Mouse (Mus musculus) midbrain, embryonic 14.5 days (tissue): Measurements from ENCODE around the gene Hoxc6. TPM values are rescaled to one million over a fixed set of nuclear protein-coding genes. Genes with fewer than 3 reads are reported as not detected.
A peak's percentile ranks its signal among the peaks of the same experiment; 100 is the strongest.

Experiments used
- ATAC-seq: fragments of 200-750 bp; cut with Nextera tagmentation; 2 replicates; pipeline ENCODE4 v1.8.0; 2017; ENCODE audit warnings: moderate number of reproducible peaks, moderate library complexity; ENCODE audit not compliant: low FRiP score, low TSS enrichment
- DNase-seq: peaks from one replicate; pipeline ENCODE4 v3.0.0-alpha.2; 2015
- H3K27ac ChIP-seq: fragments of 300-500 bp; sonication (generic); replicated peaks from 2 replicates; pipeline ENCODE4 v1.5.1; 2014; ENCODE audit warnings: mild to moderate bottlenecking, low read depth, low read length, moderate library complexity
- H3K27me3 ChIP-seq: fragments of 300-500 bp; sonication (generic); 2 replicates; pipeline ENCODE4 v1.6.1; 2014; ENCODE audit warnings: low read length, control low read depth, mixed read lengths; ENCODE audit not compliant: control insufficient read depth, insufficient read depth
- H3K36me3 ChIP-seq: fragments of 300-500 bp; sonication (generic); 2 replicates; pipeline ENCODE4 v1.6.1; 2014; ENCODE audit warnings: low read length, control low read depth; ENCODE audit not compliant: control insufficient read depth, insufficient read depth
- H3K4me1 ChIP-seq: fragments of 300-500 bp; sonication (generic); 2 replicates; pipeline ENCODE4 v1.6.1; 2014; ENCODE audit warnings: mild to moderate bottlenecking, antibody characterized with exemption, low read length, control low read depth; ENCODE audit not compliant: control insufficient read depth, insufficient read depth
- H3K4me2 ChIP-seq: fragments of 300-500 bp; sonication (generic); 2 replicates; pipeline ENCODE4 v1.6.1; 2014; ENCODE audit warnings: mild to moderate bottlenecking, low read length, moderate library complexity
- H3K4me3 ChIP-seq: fragments of 300-500 bp; sonication (generic); replicated peaks from 2 replicates; pipeline ENCODE4 v1.5.1; 2014; ENCODE audit warnings: low read depth, low read length
- H3K9ac ChIP-seq: fragments of 300-500 bp; sonication (generic); replicated peaks from 2 replicates; pipeline ENCODE4 v1.6.1; 2014; ENCODE audit warnings: mild to moderate bottlenecking, low read length, moderate library complexity
- H3K9me3 ChIP-seq: fragments of 300-500 bp; sonication (generic); 2 replicates; pipeline ENCODE4 v1.6.1; 2016; ENCODE audit warnings: low read length, control low read depth, mixed read lengths; ENCODE audit not compliant: control insufficient read depth
- WGBS: fragments of 180-500 bp; shearing (Covaris S2); extraction: QIAGEN DNeasy Blood & Tissue Kit; methylation state at CpG from one replicate; pipeline ENCODE4 v1.1.7; 2014; 5-methylcytosine and 5-hydroxymethylcytosine counted together
- polyA plus RNA-seq: library from polyadenylated mRNA; unstranded; fragments of >200 nt; fragmentation: Nextera tagmentation; extraction: Ambion mirVana; gene quantifications from 2 replicates; pipeline ENCODE4 v1.2.1, GENCODE M21; 2014

Hoxc6 gene
- polyA plus RNA-seq, 1 experiment from 2014 or later = not detected

DNA sequence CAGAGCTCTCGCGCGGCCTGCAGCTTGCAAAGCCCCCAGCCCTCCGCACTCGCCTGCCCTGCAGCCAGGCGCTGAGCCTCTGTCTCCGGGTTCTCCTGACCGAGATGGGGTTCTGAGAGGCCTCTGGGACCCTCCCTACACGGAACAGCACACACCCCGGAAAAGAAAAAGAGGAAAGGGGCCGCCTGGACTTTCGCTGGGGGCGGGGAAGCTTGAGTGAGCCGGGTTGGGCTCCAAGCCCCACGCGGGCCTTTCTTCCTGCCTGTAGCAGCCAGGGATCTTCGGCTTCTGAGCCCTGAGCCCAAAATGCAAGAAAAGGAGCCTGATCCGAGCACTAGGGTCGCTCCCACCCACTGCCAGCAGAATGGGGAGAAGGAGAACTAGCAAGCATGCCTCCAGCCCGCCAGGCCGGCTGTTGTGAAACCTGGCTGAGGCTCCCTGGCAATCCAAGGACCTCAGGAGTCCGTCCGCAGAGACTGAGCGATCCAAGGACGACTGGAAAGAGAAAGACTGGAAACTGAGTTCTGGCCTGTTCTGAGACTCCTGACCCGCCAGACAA, 13.9 kb downstream of the Hoxc6 start:
- Histone ChIP-seq H3K36me3 (no peaks in the 10 kb centered on the region), H3K4me2 (no peak overlapping the region), H3K4me3 (no peak overlapping the region), H3K9me3 (no peaks in the 10 kb centered on the region), H3K9ac (no peak overlapping the region), H3K27me3 (peaks cover 98% of the 10 kb centered on the region), H3K4me1 (no peaks in the 10 kb centered on the region), H3K27ac (no peak overlapping the region)
- ATAC-seq (no peak), DNase-seq (no peak)
- 1% methylated on average over 26 of the region's 26 CpGs for WGBS

DNA sequence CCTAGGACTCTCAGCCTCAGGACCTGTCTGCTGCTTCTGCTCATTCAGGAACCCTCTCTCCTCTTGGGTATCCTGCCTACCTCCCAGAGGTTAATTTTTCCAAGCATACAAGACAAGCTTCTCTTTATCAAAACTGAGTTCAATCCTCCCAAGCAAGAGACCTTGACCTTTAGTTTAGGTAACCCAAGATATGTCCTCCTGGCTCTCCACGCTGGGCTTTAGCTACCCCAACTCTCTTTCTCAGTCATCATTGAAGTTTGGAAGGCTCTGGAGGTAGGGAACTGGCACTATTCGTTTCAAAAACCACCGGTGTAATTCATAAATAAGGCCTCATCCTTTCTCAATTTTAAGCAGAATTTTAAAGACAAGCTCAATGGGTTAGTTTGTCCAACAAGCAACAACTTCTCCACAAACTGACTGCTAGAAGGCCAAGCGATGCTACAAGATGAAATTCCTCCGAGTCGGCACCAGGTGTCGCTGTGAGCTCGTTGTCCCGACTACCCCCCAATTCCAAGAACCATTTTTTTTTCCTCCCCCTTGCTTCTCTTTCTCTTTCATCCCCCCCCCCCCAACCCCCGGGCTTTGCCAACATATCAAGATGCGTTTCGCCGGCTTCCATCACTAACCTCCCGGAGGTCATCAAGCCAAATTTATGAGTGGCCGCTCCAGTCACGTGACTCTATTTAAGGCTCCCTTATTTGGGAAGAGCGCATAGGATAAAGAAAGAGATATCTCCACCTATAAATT, 15.4 kb downstream of the Hoxc6 start:
- no peak overlapping the region for H3K4me3 ChIP-seq
- no peak overlapping the region for H3K4me2 ChIP-seq
- no peaks in the 10 kb centered on the region for H3K4me1 ChIP-seq
- no peaks in the 10 kb centered on the region for H3K36me3 ChIP-seq
- no peak overlapping the region for H3K9ac ChIP-seq
- peaks cover 98% of the 10 kb centered on the region for H3K27me3 ChIP-seq
- peak; percentile 79 for DNase-seq
- no peak overlapping the region for H3K27ac ChIP-seq
- ATAC-seq = no peak
- no peaks in the 10 kb centered on the region for H3K9me3 ChIP-seq
- 3% methylated on average over 17 of the region's 17 CpGs for WGBS

DNA sequence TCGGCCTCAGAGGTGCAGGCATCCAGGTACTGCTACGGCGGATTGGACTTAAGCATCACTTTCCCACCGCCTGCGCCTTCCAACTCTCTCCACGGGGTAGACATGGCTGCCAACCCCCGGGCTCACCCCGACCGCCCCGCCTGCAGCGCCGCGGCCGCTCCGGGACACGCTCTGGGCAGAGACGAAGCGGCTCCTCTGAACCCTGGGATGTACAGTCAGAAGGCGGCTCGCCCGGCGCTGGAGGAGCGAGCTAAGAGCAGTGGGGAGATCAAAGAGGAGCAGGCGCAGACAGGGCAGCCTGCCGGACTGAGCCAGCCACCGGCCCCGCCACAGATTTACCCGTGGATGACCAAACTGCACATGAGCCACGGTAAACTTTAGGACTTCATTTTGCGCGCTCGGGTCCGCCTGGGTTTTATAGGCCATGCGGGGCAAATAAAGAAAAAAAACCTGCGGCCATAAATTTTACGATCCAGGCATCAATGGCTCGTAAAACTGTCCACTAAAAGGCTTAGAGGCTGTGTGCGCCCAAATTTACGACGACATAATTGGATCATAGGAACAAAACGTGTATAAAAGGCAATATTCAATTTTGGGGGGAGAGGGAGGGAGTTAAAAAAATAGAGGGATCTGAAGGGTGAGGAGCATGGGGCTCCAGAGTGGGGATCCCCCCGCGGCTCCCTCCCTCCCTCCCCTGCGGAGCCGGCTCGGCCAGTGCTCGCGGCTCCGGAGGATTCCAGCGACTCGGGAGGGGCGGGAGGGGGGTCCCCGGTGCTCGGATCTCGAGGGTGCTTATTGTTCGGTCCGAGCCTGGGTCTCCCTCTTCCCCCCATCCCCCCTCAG, 16.3 kb downstream of the Hoxc6 start:
- H3K9me3 ChIP-seq = no peaks in the 10 kb centered on the region
- peaks cover 98% of the 10 kb centered on the region for H3K27me3 ChIP-seq
- no peak for DNase-seq
- H3K4me1 ChIP-seq = no peaks in the 10 kb centered on the region
- no peaks in the 10 kb centered on the region for H3K36me3 ChIP-seq
- no peak overlapping the region for H3K4me3 ChIP-seq
- under 1% methylated on average over 57 of the region's 57 CpGs for WGBS
- H3K27ac ChIP-seq = no peak overlapping the region
- H3K9ac ChIP-seq = no peak overlapping the region
- no peak overlapping the region for H3K4me2 ChIP-seq
- no peak for ATAC-seq

- Histone ChIP-seq H3K9me3 (no peaks in the 10 kb centered on the region), H3K36me3 (no peaks in the 10 kb centered on the region), H3K27ac (no peak overlapping the region), H3K9ac (no peak overlapping the region), H3K4me2 (no peak overlapping the region), H3K27me3 (peaks cover 98% of the 10 kb centered on the region), H3K4me1 (no peaks in the 10 kb centered on the region), H3K4me3 (no peak overlapping the region)
- no peak for ATAC-seq
- no peak for DNase-seq
- under 1% methylated on average over 28 of the region's 28 CpGs for WGBS
Measured at GRCm38 (mm10) chr15:103015009-103015399, 16.9 kb downstream of the Hoxc6 start.

DNA sequence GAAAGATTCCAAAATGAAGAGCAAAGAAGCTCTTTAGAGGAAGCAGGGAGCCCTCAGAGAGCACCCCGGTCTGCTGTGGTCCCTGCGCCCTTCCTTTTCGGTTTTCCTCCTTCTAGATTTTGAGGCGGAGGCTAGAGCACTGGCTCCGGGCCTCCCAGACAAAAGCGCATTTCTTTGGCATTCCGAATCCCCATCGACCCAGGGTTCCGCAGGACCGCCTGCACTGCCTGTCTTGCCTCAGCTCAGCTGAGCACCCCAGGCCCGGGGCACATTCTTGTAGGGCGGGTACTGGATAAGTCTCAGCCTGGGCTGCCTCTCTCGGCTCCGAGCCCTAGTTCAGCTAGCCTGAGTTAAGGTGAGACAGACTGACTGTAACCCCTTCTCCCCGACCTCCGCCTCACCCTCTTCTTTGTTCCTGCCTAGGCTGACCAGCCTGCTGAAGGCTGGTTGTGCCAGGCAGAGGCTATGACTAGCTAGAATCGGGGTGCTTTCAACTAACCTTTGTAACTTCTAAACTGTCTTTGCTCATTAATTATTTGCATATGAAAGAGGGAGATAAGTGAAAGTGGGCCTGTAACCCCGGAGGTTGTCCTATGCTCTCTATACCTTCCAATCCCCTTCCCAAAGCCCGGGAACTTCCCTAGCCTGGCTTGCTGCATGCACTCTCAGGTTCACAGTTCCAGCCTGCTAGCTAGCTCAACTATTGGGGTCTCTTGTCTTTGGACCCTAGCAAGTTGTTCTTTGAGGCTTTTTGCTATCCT, 17.5 kb downstream of the Hoxc6 start:
- H3K4me1 ChIP-seq = no peaks in the 10 kb centered on the region
- H3K9me3 ChIP-seq = no peaks in the 10 kb centered on the region
- no peak for DNase-seq
- ATAC-seq = no peak
- no peak overlapping the region for H3K9ac ChIP-seq
- H3K27ac ChIP-seq = no peak overlapping the region
- no peak overlapping the region for H3K4me3 ChIP-seq
- H3K4me2 ChIP-seq = no peak overlapping the region
- WGBS = 2% methylated on average over 19 of the region's 19 CpGs
- no peaks in the 10 kb centered on the region for H3K36me3 ChIP-seq
- H3K27me3 ChIP-seq = peaks cover 98% of the 10 kb centered on the region

DNA sequence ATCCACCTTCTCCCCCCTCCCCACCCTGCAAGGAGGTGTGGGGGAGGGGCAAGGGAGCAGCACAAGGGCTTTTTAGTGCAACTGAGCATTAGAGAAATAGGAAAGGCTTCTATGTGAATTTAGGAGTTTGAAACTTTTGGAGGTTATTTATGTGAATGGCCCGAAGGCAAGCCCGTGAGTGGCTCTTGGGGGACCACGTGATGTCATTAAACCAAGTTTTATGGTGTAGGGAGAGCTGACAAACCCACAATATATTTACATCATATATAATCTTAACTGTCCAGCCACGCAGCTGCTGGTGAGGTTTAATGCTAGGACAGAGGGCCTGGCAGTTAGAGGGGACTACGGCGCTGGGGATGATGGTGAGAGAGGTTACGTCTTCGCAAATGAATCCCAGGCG, 20.6 kb downstream of the Hoxc6 start, which contains the start of gene Hoxc4:
Gene Hoxc4 (plus strand): TSS at position 299 of the 400 bp plus-strand sequence.
- H3K9me3 ChIP-seq = no peaks in the 10 kb centered on the region
- H3K27me3 ChIP-seq = peaks cover 100% of the 10 kb centered on the region
- no peaks in the 10 kb centered on the region for H3K36me3 ChIP-seq
- no peak within 1 kb of the TSS for H3K4me3 ChIP-seq
- H3K4me1 ChIP-seq = no peaks in the 10 kb centered on the region
- no peak within 1 kb of the TSS for H3K9ac ChIP-seq
- H3K27ac ChIP-seq = no peak within 1 kb of the TSS
- DNase-seq (no peak), ATAC-seq (no peak)
- whole genome bisulfite sequencing = 2% methylated on average over 9 of the region's 9 CpGs
- no peak within 1 kb of the TSS for H3K4me2 ChIP-seq

GRCm38 (mm10) chr15:103020899-103021418, 22.9 kb downstream of the Hoxc6 start:
- Histone ChIP-seq H3K36me3 (no peaks in the 10 kb centered on the region), H3K27me3 (peaks cover 100% of the 10 kb centered on the region), H3K4me3 (no peak overlapping the region), H3K4me2 (no peak overlapping the region), H3K27ac (no peak overlapping the region), H3K4me1 (no peaks in the 10 kb centered on the region), H3K9me3 (no peaks in the 10 kb centered on the region), H3K9ac (no peak overlapping the region)
- ATAC-seq (no peak), DNase-seq (no peak)
- WGBS = 1% methylated on average over 8 of the region's 8 CpGs

DNA sequence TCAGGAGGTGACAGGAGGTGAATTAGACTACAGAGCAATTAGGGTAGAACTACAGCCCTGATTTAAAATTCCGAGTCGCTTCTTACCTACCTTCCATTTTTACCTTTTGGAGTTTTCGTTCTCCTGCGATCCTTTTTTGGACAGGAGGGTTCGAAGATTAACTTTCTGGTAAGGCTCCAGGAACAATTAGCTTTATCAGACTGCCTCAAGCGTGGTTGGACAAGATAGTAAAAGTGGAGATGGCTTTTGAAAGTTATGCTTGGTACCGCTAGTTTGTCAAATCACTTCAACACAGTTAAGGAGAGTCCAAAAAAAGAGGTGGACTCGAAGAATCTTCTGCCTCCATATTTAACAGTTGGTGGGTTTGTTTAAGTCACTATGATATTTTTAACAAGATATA, 23.5 kb downstream of the Hoxc6 start:
- peaks cover 100% of the 10 kb centered on the region for H3K27me3 ChIP-seq
- 9% methylated on average over 8 of the region's 8 CpGs for WGBS
- no peaks in the 10 kb centered on the region for H3K36me3 ChIP-seq
- DNase-seq (no peak), ATAC-seq (no peak)
- H3K9me3 ChIP-seq = no peaks in the 10 kb centered on the region
- H3K9ac ChIP-seq = no peak overlapping the region
- H3K4me2 ChIP-seq = no peak overlapping the region
- no peak overlapping the region for H3K27ac ChIP-seq
- no peaks in the 10 kb centered on the region for H3K4me1 ChIP-seq
- H3K4me3 ChIP-seq = no peak overlapping the region
